Mouse (Mus musculus): ENCODE results near the gene Sertad2. TPM values are rescaled to one million over a fixed set of nuclear protein-coding genes. Genes with fewer than 3 reads are reported as not detected.

The Sertad2 gene
- total RNA-seq, 2 experiments from 2014 or later: 18.0 to 21.5 TPM

GRCm38 (mm10) chr11:20661652-20662051 is 118.6 kb downstream of the Sertad2 start:
- DNase-seq (ENCODE audit: low spot score): no peak
- intact Hi-C loops (cut with DNase I): no loop called here

DNA sequence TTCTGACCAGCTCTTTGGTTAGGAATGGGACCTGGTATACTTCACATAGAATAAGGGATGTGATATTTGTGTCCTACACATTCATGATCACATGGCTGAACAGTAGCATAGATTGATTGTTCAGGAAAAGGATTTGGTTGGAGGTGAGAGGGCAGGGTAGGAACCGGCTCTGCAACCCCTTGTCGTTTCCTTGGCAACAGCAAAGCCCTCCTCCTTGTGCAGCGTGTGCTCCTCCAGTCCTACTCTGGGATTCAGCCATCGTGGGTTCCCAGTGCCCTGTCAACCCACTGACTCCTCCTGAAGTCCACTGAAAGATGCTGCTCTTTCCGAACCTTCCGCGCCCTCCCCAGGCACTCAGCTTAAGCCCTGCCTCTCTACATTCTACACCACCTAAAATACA is 119.8 kb downstream of the Sertad2 start:
- DNase-seq (ENCODE audit: low spot score): no peak
- intact Hi-C loops (cut with DNase I): no loop called here

DNA sequence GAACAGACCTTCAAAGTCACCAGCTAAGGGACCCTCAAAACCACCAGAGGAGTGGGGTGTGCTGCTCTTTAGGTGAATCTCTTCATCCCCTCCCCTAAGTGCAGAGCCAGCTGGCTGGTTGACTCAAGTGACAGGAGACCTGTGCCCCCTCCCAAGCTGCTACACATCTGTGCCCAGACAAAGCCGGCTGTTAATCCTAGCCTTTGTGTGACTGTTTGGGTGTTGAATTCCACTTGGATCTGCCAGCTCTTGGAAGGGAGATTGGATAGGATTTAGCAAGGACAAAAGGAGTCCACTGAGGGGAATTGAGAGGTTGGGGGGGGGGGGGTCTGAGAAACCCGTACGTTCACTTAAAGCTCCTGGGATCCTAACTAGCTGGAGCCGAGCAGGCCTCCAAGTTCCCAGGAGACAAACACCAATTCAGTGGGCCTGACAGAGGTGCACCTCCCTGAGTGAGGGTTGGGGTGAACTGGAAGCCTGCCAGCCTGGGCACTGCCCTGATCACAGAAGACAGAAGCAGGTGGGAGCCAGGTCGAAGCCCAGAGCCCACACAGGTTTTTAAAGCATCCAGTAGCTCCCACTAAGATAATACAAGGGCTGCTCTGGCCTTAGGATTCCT is 120.6 kb downstream of the Sertad2 start:
- intact Hi-C loops (cut with DNase I): no loop called here
- DNase-seq (ENCODE audit: low spot score): no peak

DNA sequence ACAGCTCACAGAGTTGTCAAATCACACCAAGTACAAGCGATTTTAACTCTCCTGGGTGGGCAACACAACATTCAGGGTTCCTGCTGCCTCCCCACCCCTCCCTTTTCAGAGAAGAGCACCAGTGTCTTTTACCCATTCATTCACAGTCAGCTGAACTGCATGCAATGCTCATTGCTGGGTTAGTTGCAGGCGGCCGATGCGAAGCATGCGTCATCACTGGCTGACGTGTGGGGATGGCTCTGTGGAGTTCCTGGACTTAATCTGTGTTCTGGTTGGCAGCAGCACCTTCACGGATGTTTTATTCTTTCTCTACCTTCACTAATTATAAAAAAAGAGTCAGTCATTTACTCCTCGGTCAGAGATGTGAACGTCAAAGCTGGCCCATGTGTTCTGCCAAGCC is 121.8 kb downstream of the Sertad2 start:
- intact Hi-C loops (cut with DNase I): no loop called here
- no peak for DNase-seq (ENCODE audit: low spot score)

DNA sequence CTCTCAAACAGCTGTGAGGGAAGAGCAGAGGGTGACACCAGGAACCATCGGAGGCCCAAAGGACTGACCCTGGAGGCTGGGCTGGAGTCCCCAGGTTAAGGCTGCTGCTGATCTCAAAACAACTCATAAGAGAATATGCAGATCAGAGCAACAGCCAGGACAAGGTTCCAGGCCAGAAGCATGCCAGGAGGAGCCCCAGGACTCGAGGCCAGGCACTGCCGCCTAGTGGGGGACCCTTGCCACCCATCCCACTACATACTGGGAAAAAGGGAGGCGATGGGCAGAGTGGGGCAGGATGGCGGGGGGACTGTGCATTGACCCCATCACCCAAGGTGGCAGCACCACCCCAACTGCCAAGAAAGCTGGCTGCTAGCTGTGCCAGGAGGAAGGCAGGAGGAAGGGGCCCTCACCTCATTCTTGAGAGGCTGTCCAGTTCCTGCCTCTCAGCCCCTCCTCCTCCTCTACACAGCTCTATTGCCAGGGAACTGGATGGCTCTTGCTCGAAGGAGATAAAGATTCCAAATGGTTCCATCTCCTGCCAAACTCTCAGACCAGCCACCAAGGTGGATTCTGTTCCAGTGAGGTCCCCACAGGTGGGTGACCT is 128.8 kb downstream of the Sertad2 start:
- intact Hi-C loops (cut with DNase I): no loop called here
- no peak for DNase-seq (ENCODE audit: low spot score)

- intact Hi-C loops (cut with DNase I): no loop called here
- no peak for DNase-seq (ENCODE audit: low spot score)
Measured at GRCm38 (mm10) chr11:20672513-20672912, 129.5 kb downstream of the Sertad2 start.

DNA sequence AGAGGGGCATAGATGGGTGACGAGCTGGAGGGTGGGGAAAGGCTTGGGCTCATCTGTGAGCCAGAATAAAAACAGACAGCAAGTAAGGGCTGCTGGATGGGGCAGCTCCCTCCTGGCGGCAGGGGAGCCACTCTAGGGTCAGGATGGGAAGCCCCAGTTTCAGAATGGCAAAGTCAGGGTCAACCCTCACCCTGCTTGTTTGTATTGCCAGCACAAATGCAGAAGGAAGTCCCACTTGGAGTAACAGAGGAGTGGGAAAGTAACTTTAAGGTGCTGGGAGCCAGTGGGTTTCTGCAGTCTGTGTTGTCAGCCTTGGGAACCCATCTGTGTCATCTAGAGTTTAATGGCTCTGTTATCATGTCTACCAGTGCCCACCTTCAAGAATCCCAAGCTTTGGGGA is 136.3 kb downstream of the Sertad2 start:
- intact Hi-C loops (cut with DNase I): no loop called here

GRCm38 (mm10) chr11:20680781-20681180 is 137.7 kb downstream of the Sertad2 start:
- intact Hi-C loops (cut with DNase I): no loop called here
- DNase-seq (ENCODE audit: low spot score): no peak

More for the DNA sequence above, 136.3 kb downstream of the Sertad2 start:
- DNase-seq (ENCODE audit: low spot score): no peak

DNA sequence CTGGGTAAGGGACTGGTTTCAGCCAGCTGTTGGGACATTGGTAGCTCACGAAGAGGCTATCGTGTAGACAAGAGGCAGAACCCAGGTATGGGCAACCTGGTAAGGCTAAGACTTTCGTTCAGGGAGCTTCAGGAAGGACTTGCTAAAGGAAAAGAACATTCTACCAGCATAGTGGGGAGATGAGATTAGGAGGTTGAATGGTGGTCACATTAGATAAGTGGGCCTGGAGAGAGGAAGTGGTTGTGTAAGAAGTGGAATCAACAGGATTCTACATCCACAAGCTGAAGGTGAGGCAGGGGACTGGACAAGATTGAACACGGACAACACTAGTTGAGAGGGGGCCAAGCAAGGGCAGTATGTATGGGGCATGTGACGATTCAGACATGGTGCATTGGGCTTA is 138.6 kb downstream of the Sertad2 start:
- no peak for DNase-seq (ENCODE audit: low spot score)
- intact Hi-C loops (cut with DNase I): no loop called here

- peak; percentile 12 for DNase-seq (ENCODE audit: low spot score)
- intact Hi-C loops (cut with DNase I): loop anchor here (1.0 to 5.0 kb wide), 2 partner anchors 219 to 236 kb away; no protein-coding TSS in a partner anchor
Measured at GRCm38 (mm10) chr11:20691000-20691399, 147.9 kb downstream of the Sertad2 start.

Other genes with a start within 250 kb of the Sertad2 start
- 1 to 10 TPM; 1.7 TPM for gene Slc1a4, start 210.5 kb upstream of the Sertad2 start, total RNA-seq (2021)
- 10 to 100 TPM; 21.3 to 25.5 TPM for gene Aftph, start 198.3 kb downstream of the Sertad2 start, total RNA-seq (2021)